Mouse (Mus musculus) midbrain, embryonic 11.5 days (tissue): ENCODE results near the gene Acsl1. TPM values are rescaled to one million over a fixed set of nuclear protein-coding genes. Genes with fewer than 3 reads are reported as not detected.

Source experiments
- ATAC-seq: fragments of 200-750 bp; cut with Nextera tagmentation; 2 replicates; pipeline ENCODE4 v1.8.0; 2017; ENCODE audit warnings: moderate TSS enrichment, moderate library complexity; ENCODE audit not compliant: low FRiP score
- DNase-seq: peaks from one replicate; pipeline ENCODE4 v3.0.0; 2015; ENCODE audit warnings: low spot score; ENCODE audit errors: missing footprints
- H3K27ac ChIP-seq: fragments of 300-500 bp; sonication (generic); 2 replicates; pipeline ENCODE4 v1.5.1; 2014; ENCODE audit warnings: low read depth, low read length
- H3K27me3 ChIP-seq: fragments of 300-500 bp; sonication (generic); 2 replicates; pipeline ENCODE4 v1.6.1; 2014; ENCODE audit warnings: mild to moderate bottlenecking, low read length, moderate library complexity, mixed read lengths; ENCODE audit not compliant: control insufficient read depth, insufficient read depth
- H3K36me3 ChIP-seq: fragments of 300-500 bp; sonication (generic); 2 replicates; pipeline ENCODE4 v1.6.1; 2014; ENCODE audit warnings: mild to moderate bottlenecking, low read length, moderate library complexity, mixed read lengths; ENCODE audit not compliant: control insufficient read depth, insufficient read depth
- H3K4me1 ChIP-seq: fragments of 300-500 bp; sonication (generic); 2 replicates; pipeline ENCODE4 v1.6.1; 2014; ENCODE audit warnings: low read length; ENCODE audit not compliant: control insufficient read depth, insufficient read depth
- H3K4me2 ChIP-seq: fragments of 300-500 bp; sonication (generic); 2 replicates; pipeline ENCODE4 v1.6.1; 2014; ENCODE audit warnings: mild to moderate bottlenecking, moderate library complexity
- H3K4me3 ChIP-seq: fragments of 300-500 bp; sonication (generic); 2 replicates; pipeline ENCODE4 v1.5.1; 2014; ENCODE audit warnings: low read depth, low read length
- H3K9ac ChIP-seq: fragments of 300-500 bp; sonication (generic); 2 replicates; pipeline ENCODE4 v1.6.1; 2014; ENCODE audit warnings: low read length
- H3K9me3 ChIP-seq: fragments of 300-500 bp; sonication (generic); 2 replicates; pipeline ENCODE4 v1.6.1; 2016; ENCODE audit warnings: low read length; ENCODE audit not compliant: control insufficient read depth
- WGBS: fragments of 180-500 bp; shearing (Covaris S2); extraction: QIAGEN DNeasy Blood & Tissue Kit; methylation state at CpG from one replicate; pipeline ENCODE4 v1.1.7; 2014; 5-methylcytosine and 5-hydroxymethylcytosine counted together
- polyA plus RNA-seq: library from polyadenylated mRNA; unstranded; fragments of >200 nt; fragmentation: Nextera tagmentation; extraction: Ambion mirVana; gene quantifications from 2 replicates; pipeline ENCODE4 v1.2.1, GENCODE M21; 2014

Acsl1 gene
- polyA plus RNA-seq, 1 experiment from 2014 or later: 9.0 TPM

GRCm38 (mm10) chr8:46539701-46540100, 68.9 kb downstream of the Acsl1 start:
- Histone ChIP-seq H3K9ac (no peak overlapping the region), H3K27me3 (no peaks in the 10 kb centered on the region), H3K4me3 (no peak overlapping the region), H3K36me3 (no peaks in the 10 kb centered on the region), H3K9me3 (no peaks in the 10 kb centered on the region), H3K4me1 (no peaks in the 10 kb centered on the region), H3K4me2 (no peak overlapping the region), H3K27ac (no peak overlapping the region)
- ATAC-seq (no peak), DNase-seq (no peak)
- 77% methylated on average over 5 of the region's 5 CpGs for WGBS

DNA sequence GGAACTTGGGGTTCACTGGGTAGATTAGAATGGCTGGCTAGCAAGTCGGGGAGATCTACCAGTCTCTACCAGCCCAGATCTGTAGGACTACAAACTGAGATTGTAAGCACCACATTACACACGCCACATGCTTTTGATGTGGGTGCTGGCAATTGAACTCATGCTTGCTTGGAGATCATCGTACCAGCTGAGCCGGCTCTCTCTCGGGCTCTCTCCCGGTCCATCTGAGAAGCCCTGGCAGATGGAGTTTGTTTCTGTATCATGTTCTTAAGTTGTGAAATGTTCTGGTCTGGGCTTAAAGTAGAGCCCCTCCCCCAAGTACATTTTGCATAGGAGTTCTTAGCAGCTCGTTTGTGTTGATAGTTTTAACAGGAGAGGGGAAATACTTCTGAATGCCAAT, 72.4 kb downstream of the Acsl1 start:
- H3K4me1 ChIP-seq: no peaks in the 10 kb centered on the region
- H3K4me3 ChIP-seq: no peak overlapping the region
- no peaks in the 10 kb centered on the region for H3K9me3 ChIP-seq
- no peak overlapping the region for H3K27ac ChIP-seq
- ATAC-seq: no peak
- 82% methylated on average over 7 of the region's 7 CpGs for WGBS
- no peak overlapping the region for H3K4me2 ChIP-seq
- no peak overlapping the region for H3K9ac ChIP-seq
- no peak for DNase-seq
- no peaks in the 10 kb centered on the region for H3K27me3 ChIP-seq
- H3K36me3 ChIP-seq: no peaks in the 10 kb centered on the region

DNA sequence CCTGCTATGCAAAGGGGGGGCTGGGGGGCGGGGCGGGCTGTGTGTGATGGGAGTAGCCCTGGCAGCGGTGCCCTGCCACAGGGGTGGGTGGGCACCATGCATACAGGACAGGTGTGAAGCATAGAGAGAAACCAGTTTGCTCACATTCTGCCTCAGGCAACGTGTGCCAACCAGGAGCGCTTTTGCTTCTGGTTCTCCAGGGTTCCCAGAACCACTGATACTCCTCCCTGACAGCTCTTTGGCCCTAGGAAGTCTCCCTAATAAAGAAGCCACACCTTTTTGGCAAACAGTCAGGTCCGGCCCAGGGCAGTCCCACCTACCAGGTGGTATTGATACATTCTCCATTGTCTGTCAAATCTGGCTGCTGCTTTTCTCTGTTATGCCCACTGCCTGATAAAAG, 72.8 kb downstream of the Acsl1 start:
- H3K36me3 ChIP-seq: no peaks in the 10 kb centered on the region
- H3K27ac ChIP-seq: no peak overlapping the region
- no peak overlapping the region for H3K9ac ChIP-seq
- H3K4me2 ChIP-seq: no peak overlapping the region
- no peaks in the 10 kb centered on the region for H3K27me3 ChIP-seq
- H3K4me1 ChIP-seq: no peaks in the 10 kb centered on the region
- ATAC-seq (no peak), DNase-seq (no peak)
- no peaks in the 10 kb centered on the region for H3K9me3 ChIP-seq
- 72% methylated on average over 6 of the region's 6 CpGs for WGBS
- no peak overlapping the region for H3K4me3 ChIP-seq

DNA sequence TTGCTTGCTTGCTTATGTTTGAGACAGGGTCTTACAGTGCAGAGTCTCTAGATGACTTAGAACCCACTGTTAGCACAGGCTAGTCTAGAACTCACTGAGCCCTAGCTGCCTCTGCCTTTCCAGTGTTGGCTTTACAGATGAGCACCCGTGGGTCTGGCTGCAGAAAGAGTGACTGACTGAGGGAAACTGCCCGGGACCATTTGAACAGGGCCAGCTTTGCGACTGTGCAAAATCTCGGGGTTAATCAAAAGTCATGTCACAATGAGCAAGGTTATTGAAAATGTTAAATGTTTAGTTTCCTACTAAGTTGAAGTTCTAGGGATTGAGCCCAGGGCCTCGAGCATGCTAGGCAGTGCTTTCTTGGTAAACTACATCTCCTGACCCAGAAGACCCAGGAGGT, 75.0 kb downstream of the Acsl1 start:
- H3K4me2 ChIP-seq: no peak overlapping the region
- H3K4me3 ChIP-seq: no peak overlapping the region
- no peaks in the 10 kb centered on the region for H3K9me3 ChIP-seq
- ATAC-seq (no peak), DNase-seq (no peak)
- H3K27ac ChIP-seq: no peak overlapping the region
- no peaks in the 10 kb centered on the region for H3K27me3 ChIP-seq
- no peaks in the 10 kb centered on the region for H3K4me1 ChIP-seq
- WGBS: 86% methylated on average over 5 of the region's 5 CpGs
- H3K36me3 ChIP-seq: no peaks in the 10 kb centered on the region
- no peak overlapping the region for H3K9ac ChIP-seq

DNA sequence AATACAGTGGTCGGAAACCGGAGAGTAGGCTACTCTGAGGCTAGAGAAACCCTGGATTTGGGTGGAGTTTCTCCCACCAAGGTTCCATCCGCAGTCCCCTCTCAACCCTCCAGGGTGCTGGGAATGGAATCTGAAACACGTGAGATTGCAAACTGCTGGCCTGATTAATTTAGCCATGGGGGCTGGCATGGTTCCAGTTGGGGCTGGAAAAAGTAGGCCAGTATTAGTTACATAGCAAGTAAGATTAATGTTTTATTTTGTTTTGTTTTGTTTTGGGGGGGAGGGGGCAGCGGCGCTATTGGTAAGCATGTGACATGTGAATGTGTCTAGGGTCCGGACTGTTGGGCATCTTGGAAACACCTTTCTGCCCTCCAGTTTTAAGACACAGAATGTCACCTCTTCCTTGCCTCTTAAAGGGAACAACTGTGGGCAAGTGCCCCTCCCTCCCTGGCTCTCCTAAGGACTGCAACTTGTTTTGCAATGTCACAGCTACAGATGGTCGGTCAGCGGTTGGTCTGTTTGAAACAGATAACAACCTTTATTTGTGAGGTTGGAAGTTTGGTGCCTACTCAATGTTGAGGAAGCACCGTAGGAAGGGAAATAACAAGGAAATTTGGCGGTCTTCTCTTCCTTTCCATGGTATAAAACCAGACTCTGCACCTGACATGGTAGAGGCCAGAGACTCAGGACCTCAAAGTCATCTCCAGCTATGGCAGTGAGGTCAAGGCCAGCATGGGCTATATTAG, 75.8 kb downstream of the Acsl1 start:
- Histone ChIP-seq H3K4me1 (peaks cover 2% of the 10 kb centered on the region; the same call in 1 of the 2 replicates), H3K9me3 (no peaks in the 10 kb centered on the region), H3K27me3 (no peaks in the 10 kb centered on the region), H3K9ac (no peak overlapping the region), H3K27ac (no peak overlapping the region), H3K4me2 (no peak overlapping the region), H3K4me3 (no peak overlapping the region), H3K36me3 (no peaks in the 10 kb centered on the region)
- DNase-seq (no peak), ATAC-seq (no peak)
- 77% methylated on average over 11 of the region's 11 CpGs for WGBS

- Histone ChIP-seq H3K27ac (no peak overlapping the region), H3K36me3 (no peaks in the 10 kb centered on the region), H3K9ac (no peak overlapping the region), H3K4me1 (peaks cover 3% of the 10 kb centered on the region), H3K4me2 (no peak overlapping the region), H3K27me3 (no peaks in the 10 kb centered on the region), H3K4me3 (no peak overlapping the region), H3K9me3 (no peaks in the 10 kb centered on the region)
- 65% methylated on average over 4 of the region's 4 CpGs for WGBS
- peak; percentile 93 for DNase-seq
- ATAC-seq: no peak
Measured at GRCm38 (mm10) chr8:46547245-46547644, 76.4 kb downstream of the Acsl1 start.

- H3K27ac ChIP-seq: no peak overlapping the region
- H3K4me3 ChIP-seq: no peak overlapping the region
- no peak overlapping the region for H3K4me2 ChIP-seq
- H3K9me3 ChIP-seq: no peaks in the 10 kb centered on the region
- no peaks in the 10 kb centered on the region for H3K36me3 ChIP-seq
- peaks cover 10% of the 10 kb centered on the region for H3K4me1 ChIP-seq
- 89% methylated on average over 8 of the region's 8 CpGs for WGBS
- H3K9ac ChIP-seq: no peak overlapping the region
- no peaks in the 10 kb centered on the region for H3K27me3 ChIP-seq
- ATAC-seq: no peak
- DNase-seq: no peak
Measured at GRCm38 (mm10) chr8:46550058-46550457, 79.2 kb downstream of the Acsl1 start.

DNA sequence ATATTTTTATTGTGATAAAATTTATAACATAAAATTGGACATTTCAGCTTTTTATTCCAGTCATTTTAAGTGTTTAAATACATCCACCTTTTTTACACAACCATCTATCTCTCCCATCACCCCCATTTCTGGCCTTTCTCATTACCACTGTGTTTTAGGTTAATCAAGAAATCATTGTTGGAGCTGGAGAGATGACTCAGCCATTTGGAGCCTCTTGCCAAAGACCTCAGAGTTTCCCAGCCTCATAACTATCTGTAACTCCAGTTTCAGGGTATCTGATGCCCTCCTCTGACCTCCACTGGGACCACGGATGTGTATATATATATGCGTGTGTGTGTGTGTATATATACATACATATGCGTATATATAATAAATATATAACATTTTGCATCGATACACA, 80.2 kb downstream of the Acsl1 start:
- peak overlapping the region; percentile 53 for H3K4me2 ChIP-seq
- 51% methylated on average over 4 of the region's 4 CpGs for WGBS
- H3K4me3 ChIP-seq: peak overlapping the region; percentile 74
- no peaks in the 10 kb centered on the region for H3K9me3 ChIP-seq
- H3K9ac ChIP-seq: no peak overlapping the region
- H3K27ac ChIP-seq: no peak overlapping the region
- H3K27me3 ChIP-seq: no peaks in the 10 kb centered on the region
- ATAC-seq (0 out of 2 replicates have a peak, but pooled peaks have one; percentile 23), DNase-seq (no peak)
- peaks cover 10% of the 10 kb centered on the region for H3K4me1 ChIP-seq
- H3K36me3 ChIP-seq: no peaks in the 10 kb centered on the region

GRCm38 (mm10) chr8:46551615-46552440, 81.0 kb downstream of the Acsl1 start, which contains the start of gene Cenpu:
Cenpu (plus strand) TSS chr8:46552028.
- DNase-seq (peak; percentile 100), ATAC-seq (peak; percentile 99)
- 0 out of 2 replicates have a peak within 1 kb of the TSS, but pooled peaks have one; percentile 27 for H3K27ac ChIP-seq
- peak within 1 kb of the TSS; percentile 80 for H3K4me2 ChIP-seq
- peak within 1 kb of the TSS; percentile 67 for H3K9ac ChIP-seq
- no peaks in the 10 kb centered on the region for H3K36me3 ChIP-seq
- under 1% methylated on average over 50 of the region's 50 CpGs for WGBS
- no peaks in the 10 kb centered on the region for H3K27me3 ChIP-seq
- no peaks in the 10 kb centered on the region for H3K9me3 ChIP-seq
- peaks cover 10% of the 10 kb centered on the region for H3K4me1 ChIP-seq
- peak within 1 kb of the TSS; percentile 74 for H3K4me3 ChIP-seq
